Mouse (Mus musculus) heart, embryonic 12.5 days (tissue): ENCODE data around the gene Pard3b. TPM values are rescaled to one million over a fixed set of nuclear protein-coding genes. Genes with fewer than 3 reads are reported as not detected.

Experiments used
- ATAC-seq: fragments of 200-750 bp; cut with Nextera tagmentation; 2 replicates; pipeline ENCODE4 v1.8.0; 2017; ENCODE audit warnings: moderate TSS enrichment, moderate library complexity; ENCODE audit not compliant: insufficient number of reproducible peaks, low FRiP score
- H3K27ac ChIP-seq: fragments of 300-500 bp; sonication (generic); 2 replicates; pipeline ENCODE4 v1.5.1; 2016; ENCODE audit warnings: mild to moderate bottlenecking, moderate library complexity; ENCODE audit not compliant: poor library complexity, severe bottlenecking
- H3K27me3 ChIP-seq: fragments of 300-500 bp; sonication (generic); replicated peaks from 2 replicates; pipeline ENCODE4 v1.6.1; 2016; ENCODE audit warnings: mild to moderate bottlenecking, moderate library complexity
- H3K36me3 ChIP-seq: fragments of 300-500 bp; sonication (generic); 2 replicates; pipeline ENCODE4 v1.6.1; 2016; ENCODE audit warnings: mild to moderate bottlenecking, moderate library complexity
- H3K4me1 ChIP-seq: fragments of 300-500 bp; sonication (generic); replicated peaks from 2 replicates; pipeline ENCODE4 v1.6.1; 2016; ENCODE audit warnings: mild to moderate bottlenecking
- H3K4me2 ChIP-seq: fragments of 300-500 bp; sonication (generic); 2 replicates; pipeline ENCODE4 v1.6.1; 2016; ENCODE audit warnings: mild to moderate bottlenecking, moderate library complexity
- H3K4me3 ChIP-seq: fragments of 300-500 bp; sonication (generic); 2 replicates; pipeline ENCODE4 v1.5.1; 2016; ENCODE audit warnings: mild to moderate bottlenecking
- H3K9ac ChIP-seq: fragments of 300-500 bp; sonication (generic); 2 replicates; pipeline ENCODE4 v1.6.1; 2016; ENCODE audit warnings: mild to moderate bottlenecking, moderate library complexity
- H3K9me3 ChIP-seq: fragments of 300-500 bp; sonication (generic); replicated peaks from 2 replicates; pipeline ENCODE4 v1.6.1; 2016; ENCODE audit warnings: mild to moderate bottlenecking, moderate library complexity
- WGBS: fragments of 180-500 bp; shearing (Covaris S2); methylation state at CpG from one replicate; pipeline ENCODE4 v1.1.7; 2016; 5-methylcytosine and 5-hydroxymethylcytosine counted together
- polyA plus RNA-seq: library from polyadenylated mRNA; unstranded; fragments of >200 nt; fragmentation: Nextera tagmentation; extraction: Ambion mirVana; gene quantifications from 2 replicates; pipeline ENCODE4 v1.2.1, GENCODE M21; 2016

Pard3b gene
- polyA plus RNA-seq, 1 experiment from 2014 or later, result 16.0 TPM

DNA sequence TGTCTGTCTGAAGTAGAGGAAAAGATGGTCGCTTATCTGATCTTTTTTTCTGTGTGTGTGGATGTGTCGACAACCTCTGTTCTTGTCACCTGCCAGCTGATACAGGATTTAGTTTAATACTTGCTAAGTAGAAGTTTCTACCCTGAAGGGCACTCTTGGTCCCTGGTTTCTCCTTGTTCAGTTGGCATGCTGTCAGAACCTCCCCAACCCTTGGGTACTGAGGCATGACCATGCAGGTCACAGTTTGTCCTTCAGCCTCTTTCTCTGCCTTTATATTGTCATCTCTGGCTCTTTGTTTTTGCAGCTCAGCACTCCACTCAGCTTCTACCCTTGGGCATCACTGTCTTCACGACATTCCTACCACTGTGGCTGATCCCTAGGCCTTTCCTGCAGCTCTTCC lies 21.3 kb downstream of the Pard3b start:
- ATAC-seq, result no peak
- Histone ChIP-seq H3K4me1 (peaks cover 11% of the 10 kb centered on the region; the same call in 1 of the 2 replicates), H3K27ac (no peak overlapping the region), H3K9me3 (no peaks in the 10 kb centered on the region), H3K4me3 (no peak overlapping the region), H3K9ac (no peak overlapping the region), H3K27me3 (no peaks in the 10 kb centered on the region), H3K36me3 (no peaks in the 10 kb centered on the region), H3K4me2 (no peak overlapping the region)
- whole genome bisulfite sequencing, result 69% methylated on average over 3 of the region's 3 CpGs

DNA sequence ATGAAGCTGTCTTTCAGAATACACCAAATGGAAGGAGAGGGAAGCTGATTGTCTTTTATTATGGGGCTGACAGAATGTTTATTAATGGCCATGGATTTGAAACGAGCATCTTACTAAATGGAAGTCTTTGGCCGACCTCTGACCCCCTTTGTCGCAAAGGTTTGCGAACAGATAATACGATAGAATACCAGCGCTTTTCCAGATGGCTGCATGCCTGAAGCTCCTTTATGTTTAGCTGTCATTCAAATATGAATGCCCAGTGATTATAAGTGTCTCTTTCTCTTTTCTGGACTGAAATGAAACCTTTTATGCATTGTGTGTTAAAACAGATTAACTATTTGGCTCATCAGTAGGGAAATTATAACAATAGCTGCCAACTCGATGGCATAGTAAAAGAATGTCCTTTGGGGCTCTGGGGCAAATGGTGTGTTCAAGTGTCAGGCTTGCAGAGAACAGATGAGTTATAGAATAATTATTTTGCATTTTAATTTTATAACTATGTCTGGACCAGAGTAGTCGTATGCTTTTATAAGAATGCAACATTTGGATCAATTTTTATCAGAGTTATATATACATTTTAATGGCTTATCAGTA lies 46.7 kb downstream of the Pard3b start:
- no peaks in the 10 kb centered on the region for H3K36me3 ChIP-seq
- WGBS, result 76% methylated on average over 8 of the region's 8 CpGs
- H3K9ac ChIP-seq, result no peak overlapping the region
- H3K27ac ChIP-seq, result no peak overlapping the region
- H3K4me2 ChIP-seq, result no peak overlapping the region
- H3K4me1 ChIP-seq, result peaks cover 5% of the 10 kb centered on the region; the same call in 1 of the 2 replicates
- no peaks in the 10 kb centered on the region for H3K27me3 ChIP-seq
- no peaks in the 10 kb centered on the region for H3K9me3 ChIP-seq
- H3K4me3 ChIP-seq, result no peak overlapping the region
- ATAC-seq, result no peak

DNA sequence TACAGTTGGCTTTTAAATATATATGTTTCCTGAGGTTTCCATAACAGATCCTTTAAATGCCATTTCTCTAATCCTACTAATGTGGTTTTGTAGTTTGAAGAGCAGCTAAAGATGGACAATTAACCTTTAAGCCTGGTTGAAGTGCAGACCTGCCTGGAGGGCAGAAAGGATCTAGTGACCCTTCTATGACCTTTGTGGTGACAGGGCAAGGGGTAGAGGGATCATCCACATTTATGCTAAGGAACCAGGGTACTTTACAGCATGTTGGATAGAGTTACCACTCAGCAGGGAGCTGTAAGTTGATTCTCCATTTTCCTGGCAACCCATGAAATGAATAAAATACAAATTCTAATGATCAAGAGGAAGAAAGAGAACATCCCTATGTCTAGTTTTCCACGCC lies 47.3 kb downstream of the Pard3b start:
- Histone ChIP-seq H3K9me3 (no peaks in the 10 kb centered on the region), H3K4me2 (no peak overlapping the region), H3K36me3 (no peaks in the 10 kb centered on the region), H3K9ac (no peak overlapping the region), H3K27me3 (no peaks in the 10 kb centered on the region), H3K4me3 (no peak overlapping the region), H3K27ac (no peak overlapping the region), H3K4me1 (peaks cover 5% of the 10 kb centered on the region; the same call in 1 of the 2 replicates)
- no peak for ATAC-seq
- WGBS, result 83% methylated on average over 1 of the region's 1 CpGs

DNA sequence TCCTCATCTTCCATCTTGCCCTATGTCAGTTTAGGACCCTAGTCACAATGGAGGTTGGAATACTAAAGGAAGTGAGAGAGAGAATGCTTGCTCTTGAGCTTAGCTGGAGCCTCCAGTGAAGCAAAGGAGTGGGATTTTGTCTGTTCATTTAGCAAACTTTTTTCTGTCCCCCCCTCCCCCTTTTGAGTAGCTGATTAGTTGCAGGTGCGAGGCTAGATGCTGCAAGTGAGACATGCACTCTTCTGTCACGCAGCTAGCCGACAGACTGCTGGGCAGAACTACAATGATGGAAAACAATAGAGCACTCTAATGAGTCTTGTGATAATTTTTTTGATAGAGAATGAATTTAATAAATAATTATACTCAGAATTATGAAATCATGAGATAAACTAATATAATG lies 49.7 kb downstream of the Pard3b start:
- H3K27ac ChIP-seq, result no peak overlapping the region
- no peaks in the 10 kb centered on the region for H3K36me3 ChIP-seq
- H3K9ac ChIP-seq, result no peak overlapping the region
- H3K4me2 ChIP-seq, result no peak overlapping the region
- peaks cover 5% of the 10 kb centered on the region; the same call in 1 of the 2 replicates for H3K4me1 ChIP-seq
- ATAC-seq, result no peak
- H3K9me3 ChIP-seq, result no peaks in the 10 kb centered on the region
- no peak overlapping the region for H3K4me3 ChIP-seq
- WGBS, result 83% methylated on average over 3 of the region's 3 CpGs
- H3K27me3 ChIP-seq, result no peaks in the 10 kb centered on the region

DNA sequence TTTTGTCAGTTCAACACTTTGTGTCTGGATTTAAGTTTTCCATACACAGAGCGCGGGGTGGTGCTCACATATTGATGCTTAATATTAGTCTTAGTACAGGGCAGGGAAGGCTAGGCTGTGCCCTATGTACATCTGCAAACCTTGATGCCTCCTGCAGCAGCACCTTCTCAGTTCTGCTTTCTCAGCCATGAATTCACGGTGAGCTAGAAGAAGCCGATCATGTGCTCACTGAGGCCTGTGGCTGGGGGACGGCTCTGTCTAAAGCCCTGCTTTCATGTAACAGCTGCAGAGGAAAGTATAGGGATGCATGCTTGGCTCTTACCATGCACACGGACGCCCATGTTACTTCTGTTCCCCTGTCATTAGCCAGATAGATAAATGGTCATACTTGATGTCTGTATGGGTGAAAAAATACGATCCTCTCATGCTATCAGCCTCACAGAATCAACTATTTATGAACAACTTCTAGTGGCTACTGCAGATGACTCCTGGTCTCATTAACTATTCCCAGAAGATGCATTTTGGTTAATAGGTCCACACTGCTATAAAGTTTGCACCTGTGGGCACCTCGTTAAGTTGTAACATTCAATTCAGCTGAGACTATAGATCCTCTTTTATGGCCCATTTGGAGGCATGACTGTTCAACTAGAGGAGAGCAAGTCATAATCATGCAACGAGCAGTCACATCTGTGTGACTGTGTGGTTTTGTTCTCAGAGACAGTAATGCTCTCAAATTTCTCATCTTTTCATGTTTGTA lies 60.0 kb downstream of the Pard3b start:
- ATAC-seq, result no peak
- Histone ChIP-seq H3K9ac (no peak overlapping the region), H3K36me3 (no peaks in the 10 kb centered on the region), H3K27ac (no peak overlapping the region), H3K4me3 (no peak overlapping the region), H3K9me3 (no peaks in the 10 kb centered on the region), H3K27me3 (no peaks in the 10 kb centered on the region), H3K4me2 (no peak overlapping the region), H3K4me1 (no peaks in the 10 kb centered on the region; the same call in 1 of the 2 replicates)
- 81% methylated on average over 10 of the region's 10 CpGs for WGBS

DNA sequence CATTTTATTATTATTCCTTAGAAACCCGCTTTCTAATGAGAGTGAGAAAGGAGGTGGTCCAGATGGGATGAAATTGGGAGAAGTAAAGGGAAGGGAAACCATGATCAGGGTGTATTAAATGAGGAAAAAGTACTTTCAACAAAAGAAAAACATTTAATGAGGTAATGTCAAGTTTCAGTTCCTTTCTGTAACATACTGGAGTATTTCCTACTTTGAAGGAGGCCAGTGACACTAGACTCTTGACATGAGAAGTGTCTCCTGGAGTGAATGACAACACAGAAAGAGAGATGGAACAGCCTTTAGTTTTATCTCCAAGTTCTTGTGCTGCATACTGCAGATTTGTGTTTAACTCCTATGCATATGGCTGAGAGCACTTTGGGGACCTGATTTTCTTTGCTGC lies 71.2 kb downstream of the Pard3b start:
- Histone ChIP-seq H3K27me3 (no peaks in the 10 kb centered on the region), H3K9me3 (no peaks in the 10 kb centered on the region), H3K27ac (no peak overlapping the region), H3K4me1 (peaks cover 3% of the 10 kb centered on the region; the same call in 1 of the 2 replicates), H3K9ac (no peak overlapping the region), H3K36me3 (no peaks in the 10 kb centered on the region), H3K4me3 (no peak overlapping the region), H3K4me2 (no peak overlapping the region)
- 87% methylated on average over 1 of the region's 1 CpGs for WGBS
- ATAC-seq, result no peak

DNA sequence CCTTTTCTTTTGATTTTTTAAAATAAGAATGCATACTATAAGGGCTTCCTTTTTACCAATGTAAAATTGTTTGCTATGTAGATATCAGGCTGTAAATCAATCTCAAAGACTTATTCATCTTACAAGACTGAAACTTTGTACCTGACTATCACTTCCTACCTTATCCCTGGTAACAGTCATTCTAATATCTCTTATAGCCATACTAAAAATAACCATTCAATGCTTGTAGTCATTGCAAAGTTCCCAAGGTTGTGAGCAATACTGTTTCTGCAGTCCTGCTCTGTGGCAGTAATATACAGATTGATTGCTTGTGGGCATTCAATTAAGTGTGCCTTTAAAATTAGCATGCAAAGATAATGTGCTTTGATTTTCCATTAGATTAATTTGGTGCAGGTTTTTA lies 72.9 kb downstream of the Pard3b start:
- H3K4me2 ChIP-seq, result no peak overlapping the region
- no peak for ATAC-seq
- no peak overlapping the region for H3K27ac ChIP-seq
- H3K4me1 ChIP-seq, result peaks cover 3% of the 10 kb centered on the region; the same call in 1 of the 2 replicates
- no peaks in the 10 kb centered on the region for H3K9me3 ChIP-seq
- no peaks in the 10 kb centered on the region for H3K36me3 ChIP-seq
- no peaks in the 10 kb centered on the region for H3K27me3 ChIP-seq
- H3K9ac ChIP-seq, result no peak overlapping the region
- no peak overlapping the region for H3K4me3 ChIP-seq

DNA sequence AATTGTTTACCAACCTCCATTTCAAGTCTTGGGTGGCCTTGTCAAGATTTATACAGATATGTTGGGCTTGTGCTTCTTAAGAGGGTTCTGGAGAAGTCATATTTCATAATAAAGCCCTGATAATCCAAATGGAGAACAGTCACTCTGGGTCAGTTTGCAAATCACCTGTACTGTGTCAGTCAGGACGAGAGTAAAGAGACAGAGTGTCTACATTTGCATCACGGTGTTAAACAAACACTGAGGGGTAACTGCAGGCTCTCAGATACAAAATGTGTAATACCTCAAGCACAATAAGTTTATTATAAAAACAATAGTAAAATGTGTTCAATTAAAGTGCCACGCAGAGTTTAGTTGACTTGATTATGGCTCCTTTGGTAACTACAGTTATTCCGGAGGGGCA lies 91.0 kb downstream of the Pard3b start:
- ATAC-seq, result no peak
- 78% methylated on average over 4 of the region's 4 CpGs for WGBS

DNA sequence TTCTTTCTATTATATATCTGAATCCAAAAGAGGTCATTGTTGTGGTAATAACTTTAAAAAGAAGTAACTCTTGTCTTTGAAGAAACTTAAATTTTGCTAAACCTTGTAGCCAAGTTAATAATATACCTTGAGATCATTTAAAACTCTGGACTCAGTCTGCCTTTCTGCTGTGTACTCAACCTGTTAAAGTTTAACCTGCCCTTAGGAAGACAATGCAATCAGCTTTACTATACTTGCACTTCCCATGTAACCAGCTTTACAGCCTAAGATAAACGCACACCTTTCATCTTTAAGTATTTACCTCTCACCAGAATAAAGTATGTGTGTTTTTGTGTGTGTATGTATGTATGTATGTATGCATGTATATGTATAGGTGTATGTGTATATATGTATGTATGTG lies 97.9 kb downstream of the Pard3b start:
- Histone ChIP-seq H3K4me2 (no peak overlapping the region), H3K36me3 (no peaks in the 10 kb centered on the region), H3K9ac (no peak overlapping the region), H3K27ac (no peak overlapping the region), H3K9me3 (no peaks in the 10 kb centered on the region), H3K4me1 (no peaks in the 10 kb centered on the region), H3K27me3 (no peaks in the 10 kb centered on the region), H3K4me3 (no peak overlapping the region)
- no peak for ATAC-seq
- 90% methylated on average over 1 of the region's 1 CpGs for WGBS

More for the DNA sequence above, 91.0 kb downstream of the Pard3b start:
- Histone ChIP-seq H3K4me3 (no peak overlapping the region), H3K9ac (no peak overlapping the region), H3K36me3 (no peaks in the 10 kb centered on the region), H3K4me1 (no peaks in the 10 kb centered on the region), H3K27me3 (no peaks in the 10 kb centered on the region), H3K4me2 (no peak overlapping the region), H3K9me3 (peaks cover 6% of the 10 kb centered on the region; the same call in 1 of the 2 replicates), H3K27ac (no peak overlapping the region)

DNA sequence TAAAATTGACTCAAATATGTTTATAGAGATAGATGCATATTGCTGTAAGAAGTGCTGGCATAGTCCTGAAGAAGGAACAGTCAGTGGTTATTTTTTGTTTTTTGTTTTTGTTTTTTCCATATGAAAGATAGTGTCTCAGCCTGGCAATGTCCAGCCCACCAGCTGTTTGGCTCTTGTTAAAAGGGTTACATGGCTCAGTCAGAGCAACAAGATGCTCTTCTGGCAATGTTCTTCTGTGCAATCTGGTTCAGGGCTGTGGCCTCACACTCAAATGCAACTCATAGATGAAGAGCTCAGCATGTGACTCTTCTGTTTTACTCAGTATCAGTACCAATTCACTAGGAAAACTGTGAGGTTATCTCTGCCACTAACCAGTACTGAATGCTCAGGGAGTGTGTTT lies 104.2 kb downstream of the Pard3b start:
- no peak overlapping the region for H3K27ac ChIP-seq
- no peaks in the 10 kb centered on the region for H3K4me1 ChIP-seq
- no peaks in the 10 kb centered on the region for H3K27me3 ChIP-seq
- no peak overlapping the region for H3K9ac ChIP-seq
- no peak overlapping the region for H3K4me3 ChIP-seq
- H3K36me3 ChIP-seq, result no peaks in the 10 kb centered on the region
- H3K9me3 ChIP-seq, result no peaks in the 10 kb centered on the region
- no peak overlapping the region for H3K4me2 ChIP-seq
- ATAC-seq, result no peak

DNA sequence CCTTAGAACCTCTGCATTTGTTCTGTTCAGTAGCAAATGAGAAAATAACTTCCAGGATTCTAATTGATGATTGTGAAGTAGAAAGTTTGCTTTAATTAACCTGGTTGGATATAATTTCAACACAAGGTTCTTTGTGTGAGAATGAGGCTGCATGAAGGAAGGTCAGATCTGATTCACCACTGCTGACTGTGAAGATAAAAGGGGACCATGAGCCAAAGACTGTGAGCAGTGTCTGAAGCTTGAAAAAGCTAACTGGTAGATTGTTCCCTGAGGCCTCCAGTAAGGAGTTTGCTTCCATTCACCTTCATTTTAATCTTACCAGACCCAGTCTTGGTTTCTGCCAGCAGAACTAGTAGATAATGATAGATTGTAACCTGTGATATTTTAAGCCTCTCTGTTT lies 108.9 kb downstream of the Pard3b start:
- no peak for ATAC-seq
- Histone ChIP-seq H3K9ac (no peak overlapping the region), H3K4me3 (no peak overlapping the region), H3K27me3 (no peaks in the 10 kb centered on the region), H3K36me3 (no peaks in the 10 kb centered on the region), H3K27ac (no peak overlapping the region), H3K4me2 (no peak overlapping the region), H3K9me3 (no peaks in the 10 kb centered on the region), H3K4me1 (no peaks in the 10 kb centered on the region)

DNA sequence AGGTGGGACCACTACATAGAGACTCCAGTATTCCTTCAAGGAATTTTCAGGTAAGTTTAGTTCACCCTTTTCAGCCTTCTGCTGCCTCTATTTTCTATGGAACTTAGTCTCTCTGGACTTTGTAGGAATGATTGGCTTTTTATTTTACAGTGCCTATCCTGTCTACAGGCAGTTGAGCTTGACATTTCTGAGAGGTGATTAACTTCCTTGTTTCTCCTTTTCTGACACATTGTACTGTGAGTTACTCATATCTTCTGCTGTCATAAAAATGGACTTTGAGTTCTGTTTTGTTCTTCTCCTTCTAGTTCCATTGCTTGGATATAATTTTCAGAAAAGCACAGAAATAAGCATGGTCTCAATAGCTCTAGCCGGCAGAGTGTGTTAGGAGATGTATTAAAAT lies 112.4 kb downstream of the Pard3b start:
- Histone ChIP-seq H3K36me3 (no peaks in the 10 kb centered on the region), H3K4me3 (no peak overlapping the region), H3K9ac (no peak overlapping the region), H3K4me1 (no peaks in the 10 kb centered on the region), H3K9me3 (0 out of 2 replicates have a peak, but pooled peaks cover 3% of the 10 kb centered on the region), H3K27ac (no peak overlapping the region), H3K27me3 (no peaks in the 10 kb centered on the region), H3K4me2 (no peak overlapping the region)
- no peak for ATAC-seq
- 83% methylated on average over 1 of the region's 1 CpGs for WGBS
